Mouse (Mus musculus): ENCODE results near the gene Pabpc4. TPM values are rescaled to one million over a fixed set of nuclear protein-coding genes. Genes with fewer than 3 reads are reported as not detected.
A peak's percentile ranks its signal among the peaks of the same experiment; 100 is the strongest.

The Pabpc4 gene
- 31.5 and 33.2 TPM in 2 replicates for polyA plus RNA-seq (2015; fragmentation: Nextera tagmentation; extraction: Ambion mirVana)

GRCm38 (mm10) chr4:123261721-123262401 is at the start of gene Pabpc4:
Pabpc4 (plus strand) TSS chr4:123262351.
- no peak within 1 kb of the TSS for H3K9ac ChIP-seq (replicated peaks)
- no peaks in the 10 kb centered on the region for H3K36me3 ChIP-seq (replicated peaks; ENCODE audit: insufficient read depth, low read length)
- H3K27ac ChIP-seq (ENCODE audit: low read depth), result no peak within 1 kb of the TSS
- no peaks in the 10 kb centered on the region for H3K27me3 ChIP-seq (ENCODE audit: insufficient read depth, low read length)
- no peaks in the 10 kb centered on the region for H3K4me1 ChIP-seq (ENCODE audit: insufficient read depth)
- ATAC-seq, result no peak
- no peak within 1 kb of the TSS for H3K4me2 ChIP-seq (ENCODE audit: low read depth, low read length)
- WGBS (ENCODE audit: insufficient replicate concordance), result 56% methylated on average over 5 of the region's 5 CpGs
- DNase-seq, result no peak
- TF ChIP-seq EP300 (IDR thresholded peaks at IDR 0.05; ENCODE audit: low read depth), result no peak
- no peak for TF ChIP-seq CTCF (IDR thresholded peaks at IDR 0.05; ENCODE audit: low read depth)
- no peak within 1 kb of the TSS for H3K4me3 ChIP-seq (ENCODE audit: low read depth, low read length)
- no peaks in the 10 kb centered on the region for H3K9me3 ChIP-seq (ENCODE audit: low read length)

- no peak for ATAC-seq
- H3K4me2 ChIP-seq (ENCODE audit: low read depth, low read length), result no peak overlapping the region
- DNase-seq, result no peak
- no peaks in the 10 kb centered on the region for H3K9me3 ChIP-seq (ENCODE audit: low read length)
- no peak overlapping the region for H3K4me3 ChIP-seq (ENCODE audit: low read depth, low read length)
- 0 out of 2 replicates have a peak, but pooled peaks cover 3% of the 10 kb centered on the region for H3K27me3 ChIP-seq (ENCODE audit: insufficient read depth, low read length)
- no peaks in the 10 kb centered on the region for H3K4me1 ChIP-seq (ENCODE audit: insufficient read depth)
- no peak overlapping the region for H3K27ac ChIP-seq (ENCODE audit: low read depth)
- H3K9ac ChIP-seq (replicated peaks), result no peak overlapping the region
- no peaks in the 10 kb centered on the region for H3K36me3 ChIP-seq (replicated peaks; ENCODE audit: insufficient read depth, low read length)
- TF ChIP-seq EP300 (IDR thresholded peaks at IDR 0.05; ENCODE audit: low read depth), result no peak
- TF ChIP-seq CTCF (IDR thresholded peaks at IDR 0.05; ENCODE audit: low read depth), result no peak
- 83% methylated on average over 9 of the region's 9 CpGs for WGBS (ENCODE audit: insufficient replicate concordance)
These were observed 48.2 kb upstream of the Pabpc4 start for GRCm38 (mm10) chr4:123213975-123214374.

GRCm38 (mm10) chr4:123215367-123215766 is 46.8 kb upstream of the Pabpc4 start:
- WGBS (ENCODE audit: insufficient replicate concordance), result 64% methylated on average over 1 of the region's 1 CpGs
- DNase-seq (no peak), ATAC-seq (no peak)
- Histone ChIP-seq H3K27ac (ENCODE audit: low read depth) (no peak overlapping the region), H3K36me3 (replicated peaks; ENCODE audit: insufficient read depth, low read length) (no peaks in the 10 kb centered on the region), H3K9ac (replicated peaks) (no peak overlapping the region), H3K9me3 (ENCODE audit: low read length) (no peaks in the 10 kb centered on the region), H3K27me3 (ENCODE audit: insufficient read depth, low read length) (0 out of 2 replicates have a peak, but pooled peaks cover 3% of the 10 kb centered on the region), H3K4me1 (ENCODE audit: insufficient read depth) (peaks cover 3% of the 10 kb centered on the region), H3K4me3 (ENCODE audit: low read depth, low read length) (no peak overlapping the region), H3K4me2 (ENCODE audit: low read depth, low read length) (no peak overlapping the region)
- TF ChIP-seq CTCF (IDR thresholded peaks at IDR 0.05; ENCODE audit: low read depth) (no peak), EP300 (IDR thresholded peaks at IDR 0.05; ENCODE audit: low read depth) (no peak)

- Histone ChIP-seq H3K9me3 (ENCODE audit: low read length) (no peaks in the 10 kb centered on the region), H3K9ac (replicated peaks) (no peak overlapping the region), H3K36me3 (replicated peaks; ENCODE audit: insufficient read depth, low read length) (no peaks in the 10 kb centered on the region), H3K4me2 (ENCODE audit: low read depth, low read length) (no peak overlapping the region), H3K4me3 (ENCODE audit: low read depth, low read length) (no peak overlapping the region), H3K4me1 (ENCODE audit: insufficient read depth) (peaks cover 5% of the 10 kb centered on the region), H3K27me3 (ENCODE audit: insufficient read depth, low read length) (0 out of 2 replicates have a peak, but pooled peaks cover 3% of the 10 kb centered on the region), H3K27ac (ENCODE audit: low read depth) (no peak overlapping the region)
- ATAC-seq, result no peak
- TF ChIP-seq CTCF (IDR thresholded peaks at IDR 0.05; ENCODE audit: low read depth), result peak; percentile 86
- no peak for TF ChIP-seq EP300 (IDR thresholded peaks at IDR 0.05; ENCODE audit: low read depth)
- WGBS (ENCODE audit: insufficient replicate concordance), result 0% methylated on average over 1 of the region's 1 CpGs
- peak; percentile 49 for DNase-seq
These were observed 45.4 kb upstream of the Pabpc4 start for GRCm38 (mm10) chr4:123216782-123217181.

- Histone ChIP-seq H3K4me2 (ENCODE audit: low read depth, low read length) (no peak overlapping the region), H3K4me1 (ENCODE audit: insufficient read depth) (peaks cover 5% of the 10 kb centered on the region), H3K27ac (ENCODE audit: low read depth) (no peak overlapping the region), H3K9me3 (ENCODE audit: low read length) (no peaks in the 10 kb centered on the region), H3K9ac (replicated peaks) (no peak overlapping the region), H3K36me3 (replicated peaks; ENCODE audit: insufficient read depth, low read length) (no peaks in the 10 kb centered on the region), H3K27me3 (ENCODE audit: insufficient read depth, low read length) (no peaks in the 10 kb centered on the region), H3K4me3 (ENCODE audit: low read depth, low read length) (no peak overlapping the region)
- ATAC-seq (peak; percentile 66), DNase-seq (peak; percentile 76)
- WGBS (ENCODE audit: insufficient replicate concordance), result 66% methylated on average over 15 of the region's 15 CpGs
- TF ChIP-seq EP300 (IDR thresholded peaks at IDR 0.05; ENCODE audit: low read depth), result no peak
- TF ChIP-seq CTCF (IDR thresholded peaks at IDR 0.05; ENCODE audit: low read depth), result peak; percentile 98
These were observed 42.3 kb upstream of the Pabpc4 start for GRCm38 (mm10) chr4:123219720-123220357.

- Histone ChIP-seq H3K27ac (ENCODE audit: low read depth) (no peak overlapping the region), H3K9me3 (ENCODE audit: low read length) (no peaks in the 10 kb centered on the region), H3K4me1 (ENCODE audit: insufficient read depth) (peaks cover 5% of the 10 kb centered on the region), H3K4me2 (ENCODE audit: low read depth, low read length) (no peak overlapping the region), H3K9ac (replicated peaks) (no peak overlapping the region), H3K36me3 (replicated peaks; ENCODE audit: insufficient read depth, low read length) (no peaks in the 10 kb centered on the region), H3K4me3 (ENCODE audit: low read depth, low read length) (no peak overlapping the region), H3K27me3 (ENCODE audit: insufficient read depth, low read length) (no peaks in the 10 kb centered on the region)
- 57% methylated on average over 4 of the region's 4 CpGs for WGBS (ENCODE audit: insufficient replicate concordance)
- DNase-seq, result no peak
- TF ChIP-seq EP300 (IDR thresholded peaks at IDR 0.05; ENCODE audit: low read depth) (no peak), CTCF (IDR thresholded peaks at IDR 0.05; ENCODE audit: low read depth) (no peak)
- peak; percentile 66; the same call in 1 of the 2 replicates for ATAC-seq
These were observed 41.5 kb upstream of the Pabpc4 start for GRCm38 (mm10) chr4:123220637-123221036.

Data from liver, postnatal 0 days (tissue).